Mouse (Mus musculus): ENCODE data around the gene Pdcd1lg2. TPM values are rescaled to one million over a fixed set of nuclear protein-coding genes. Genes with fewer than 3 reads are reported as not detected.

Pdcd1lg2 gene
- 0.26 TPM for polyA plus RNA-seq (2021)

DNA sequence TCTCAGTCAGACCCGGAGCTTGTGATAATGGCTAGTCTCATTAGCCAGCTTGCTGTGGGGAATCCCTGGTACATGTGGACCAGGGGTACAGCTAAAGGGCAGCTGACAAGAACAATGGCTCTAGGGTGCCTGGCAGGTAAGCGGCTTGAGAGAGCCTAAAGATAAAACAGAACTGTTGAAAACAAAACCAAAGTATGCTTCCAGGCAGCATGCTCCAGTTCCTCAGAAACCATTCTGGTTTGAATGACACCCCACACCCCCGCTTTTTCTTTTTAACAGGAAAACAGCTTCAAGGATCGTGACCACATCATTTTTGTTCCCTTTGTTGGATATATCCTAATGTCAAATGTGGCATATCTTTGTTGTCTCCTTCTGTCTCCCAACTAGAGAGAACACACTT, at the start of gene Pdcd1lg2:
TSS of gene Pdcd1lg2 (plus strand) at position 301 of the 400 bp plus-strand sequence.
- CTCF ChIA-PET = no interaction called here
- TF ChIP-seq CTCF (IDR thresholded peaks at IDR 0.05) = no peak
- POLR2A ChIA-PET = no interaction called here
- in situ Hi-C loops (cut with MboI; ENCODE audit: low pct_unique_long_range_greater_than_20kb) = no loop called here
- DNase-seq (ENCODE audit: low read depth, low spot score) = no peak
- peaks cover 3% of the 10 kb centered on the region for H3K27me3 ChIP-seq
- no peak for ATAC-seq

DNA sequence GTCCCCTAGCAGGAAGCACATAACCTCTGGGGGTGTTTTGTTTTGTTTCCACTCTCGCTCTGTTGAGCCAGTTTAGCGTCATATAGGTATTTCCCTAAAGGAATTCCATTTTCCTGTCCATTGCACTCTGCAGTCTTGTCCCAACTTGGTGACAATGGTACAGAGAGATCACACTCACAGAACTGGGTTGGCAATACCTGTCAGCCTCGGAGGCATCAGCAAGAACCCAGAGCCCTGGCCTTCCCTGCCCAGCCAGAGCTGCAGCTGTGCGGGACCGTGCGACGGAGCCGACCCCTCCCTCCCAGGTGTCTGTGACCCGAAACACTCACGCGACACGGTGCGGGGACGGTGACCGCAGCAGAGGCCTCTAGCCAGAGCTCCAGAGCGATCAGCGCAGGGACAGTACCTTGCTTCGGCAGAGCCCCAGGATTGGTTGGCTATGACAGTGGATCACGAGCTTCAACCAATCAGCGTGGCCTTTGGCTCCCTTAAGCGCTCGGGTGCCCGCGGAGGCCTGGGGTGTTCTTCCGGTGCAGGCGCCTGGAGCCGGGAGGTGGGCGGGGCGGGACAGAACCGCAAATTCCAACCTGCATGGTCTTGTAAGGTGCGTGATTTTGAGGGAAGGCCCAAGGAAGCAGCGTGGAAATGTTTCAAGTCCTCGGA, 49.1 kb upstream of the Pdcd1lg2 start:
- peak; percentile 100 for ATAC-seq
- peak; percentile 58 for DNase-seq (ENCODE audit: low read depth, low spot score)
- in situ Hi-C loops (cut with MboI; ENCODE audit: low pct_unique_long_range_greater_than_20kb) = no loop called here
- POLR2A ChIA-PET = no interaction called here
- CTCF ChIA-PET = interaction anchor here (0.7 to 2.3 kb wide), 3 partner anchors 132 to 297 kb away, joined by 3 to 7 read pairs (median 3); no protein-coding TSS in a partner anchor
- TF ChIP-seq CTCF (IDR thresholded peaks at IDR 0.05) = no peak
- no peaks in the 10 kb centered on the region for H3K27me3 ChIP-seq

DNA sequence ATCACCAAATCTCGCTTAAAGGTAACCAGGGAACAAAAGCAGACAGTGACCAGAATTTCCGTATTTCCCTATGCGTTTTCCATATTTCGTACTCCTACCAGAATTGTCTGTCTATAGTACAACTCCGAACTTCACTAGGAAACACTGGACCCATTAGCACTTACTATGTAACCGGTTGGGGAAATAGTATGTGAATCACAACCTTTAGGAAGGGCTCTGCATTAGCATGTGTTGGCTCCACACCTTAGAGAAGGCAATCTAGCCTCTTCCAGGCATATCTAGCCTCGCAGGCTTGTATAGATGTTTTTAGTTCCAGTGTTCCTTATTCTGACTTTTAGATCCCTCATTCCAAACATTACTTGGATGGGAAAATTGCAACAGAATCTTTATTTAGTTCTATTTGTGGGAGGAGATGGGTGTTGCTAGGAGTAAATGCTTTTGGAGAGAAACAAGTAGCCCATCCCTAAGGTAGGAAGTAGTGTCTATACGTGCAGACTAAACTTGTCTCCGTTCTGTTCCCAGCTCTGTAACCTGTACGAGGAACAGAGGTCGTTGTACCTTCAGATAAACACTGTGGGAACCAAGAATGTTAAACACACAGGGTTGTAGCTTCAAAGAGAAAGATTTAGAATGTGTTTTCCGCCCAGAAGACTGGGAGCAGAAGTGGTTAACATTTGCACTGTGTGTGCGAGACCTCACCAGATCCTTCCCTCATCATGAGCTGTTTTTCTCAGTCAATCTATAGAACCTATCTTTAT, 48.4 kb upstream of the Pdcd1lg2 start:
- no peak for ATAC-seq
- in situ Hi-C loops (cut with MboI; ENCODE audit: low pct_unique_long_range_greater_than_20kb) = no loop called here
- no peak for DNase-seq (ENCODE audit: low read depth, low spot score)
- ChIA-PET CTCF (interaction anchor here (0.7 to 2.3 kb wide), 3 partner anchors 131 to 298 kb away, joined by 3 to 7 read pairs (median 3); no protein-coding TSS in a partner anchor), POLR2A (no interaction called here)
- no peak for TF ChIP-seq CTCF (IDR thresholded peaks at IDR 0.05)
- no peaks in the 10 kb centered on the region for H3K27me3 ChIP-seq

DNA sequence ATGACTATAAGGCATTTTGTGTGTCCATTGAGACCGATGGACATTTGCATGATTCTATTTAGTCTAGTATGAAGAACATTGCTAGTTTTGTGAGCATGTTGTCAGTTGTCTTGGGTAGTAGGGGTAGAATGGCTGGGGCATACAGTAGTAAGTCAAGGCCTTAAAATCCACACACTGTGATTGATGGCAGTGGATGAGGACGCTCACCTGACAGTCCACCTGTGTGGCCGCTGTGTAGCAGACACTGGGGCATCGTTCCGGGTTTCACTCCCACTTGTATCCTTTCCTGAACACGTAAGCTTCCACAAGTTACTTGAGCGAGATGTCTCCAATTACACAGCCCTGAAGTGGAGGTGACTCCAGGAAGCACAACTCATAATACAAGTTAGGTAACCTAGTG, 47.2 kb upstream of the Pdcd1lg2 start:
- ATAC-seq (no peak), DNase-seq (ENCODE audit: low read depth, low spot score) (no peak)
- ChIA-PET POLR2A (no interaction called here), CTCF (interaction anchor here (1.0 to 2.3 kb wide), 2 partner anchors 138 kb away, joined by 3 to 7 read pairs; no protein-coding TSS in a partner anchor)
- TF ChIP-seq CTCF (IDR thresholded peaks at IDR 0.05) = no peak
- H3K27me3 ChIP-seq = no peaks in the 10 kb centered on the region
- in situ Hi-C loops (cut with MboI; ENCODE audit: low pct_unique_long_range_greater_than_20kb) = no loop called here

DNA sequence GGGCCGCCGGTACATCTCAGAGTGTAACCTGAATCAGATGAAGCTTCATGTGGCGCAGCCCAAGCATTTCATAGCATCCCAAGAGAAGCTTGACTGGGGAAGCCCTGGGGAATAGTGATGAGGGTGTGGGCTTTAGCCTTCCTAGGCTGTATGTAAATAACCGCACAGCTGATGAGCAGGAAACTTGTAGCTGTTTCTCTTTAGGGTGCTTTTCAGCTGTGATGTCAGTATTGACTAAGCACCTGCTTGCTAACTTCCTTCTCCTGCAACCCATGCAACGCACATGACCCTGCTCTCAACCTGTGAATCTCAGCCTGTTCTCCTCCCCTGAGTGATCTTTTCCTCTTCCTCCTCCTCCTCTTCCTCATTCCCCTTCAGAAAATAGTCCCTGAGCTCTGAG, 46.6 kb upstream of the Pdcd1lg2 start:
- in situ Hi-C loops (cut with MboI; ENCODE audit: low pct_unique_long_range_greater_than_20kb) = no loop called here
- no peaks in the 10 kb centered on the region for H3K27me3 ChIP-seq
- CTCF ChIA-PET = interaction anchor here (1.0 to 1.3 kb wide), 3 partner anchors 19 to 352 kb away, joined by 3 to 4 read pairs (median 3); no protein-coding TSS in a partner anchor
- ATAC-seq (no peak), DNase-seq (ENCODE audit: low read depth, low spot score) (no peak)
- TF ChIP-seq CTCF (IDR thresholded peaks at IDR 0.05) = no peak
- POLR2A ChIA-PET = no interaction called here

DNA sequence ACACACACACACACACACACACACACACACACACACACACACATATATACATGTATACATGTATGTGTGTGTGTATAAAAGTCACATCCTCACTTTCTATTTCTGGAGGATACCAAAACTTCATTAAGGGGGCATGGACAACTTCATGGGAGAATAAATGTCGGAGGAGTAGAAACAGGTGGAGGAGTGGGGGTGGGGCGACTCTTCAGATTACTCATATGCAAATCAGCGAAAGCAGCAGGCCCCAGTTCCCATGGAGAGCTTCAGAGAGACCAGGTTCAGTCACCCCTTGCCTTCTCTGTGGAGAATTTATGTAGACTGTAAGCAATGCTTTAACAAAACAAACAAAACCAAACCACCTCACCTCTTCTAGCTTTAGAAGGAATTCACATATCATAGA, 45.6 kb upstream of the Pdcd1lg2 start:
- in situ Hi-C loops (cut with MboI; ENCODE audit: low pct_unique_long_range_greater_than_20kb) = loop anchor here (5.0 kb wide), 1 partner anchor 137 kb away; no protein-coding TSS in a partner anchor
- ChIA-PET POLR2A (no interaction called here), CTCF (interaction anchor here (1.2 to 1.3 kb wide), 2 partner anchors 20 to 353 kb away, joined by 3 to 4 read pairs; no protein-coding TSS in a partner anchor)
- no peak for TF ChIP-seq CTCF (IDR thresholded peaks at IDR 0.05)
- ATAC-seq = no peak
- DNase-seq (ENCODE audit: low read depth, low spot score) = no peak
- no peaks in the 10 kb centered on the region for H3K27me3 ChIP-seq

DNA sequence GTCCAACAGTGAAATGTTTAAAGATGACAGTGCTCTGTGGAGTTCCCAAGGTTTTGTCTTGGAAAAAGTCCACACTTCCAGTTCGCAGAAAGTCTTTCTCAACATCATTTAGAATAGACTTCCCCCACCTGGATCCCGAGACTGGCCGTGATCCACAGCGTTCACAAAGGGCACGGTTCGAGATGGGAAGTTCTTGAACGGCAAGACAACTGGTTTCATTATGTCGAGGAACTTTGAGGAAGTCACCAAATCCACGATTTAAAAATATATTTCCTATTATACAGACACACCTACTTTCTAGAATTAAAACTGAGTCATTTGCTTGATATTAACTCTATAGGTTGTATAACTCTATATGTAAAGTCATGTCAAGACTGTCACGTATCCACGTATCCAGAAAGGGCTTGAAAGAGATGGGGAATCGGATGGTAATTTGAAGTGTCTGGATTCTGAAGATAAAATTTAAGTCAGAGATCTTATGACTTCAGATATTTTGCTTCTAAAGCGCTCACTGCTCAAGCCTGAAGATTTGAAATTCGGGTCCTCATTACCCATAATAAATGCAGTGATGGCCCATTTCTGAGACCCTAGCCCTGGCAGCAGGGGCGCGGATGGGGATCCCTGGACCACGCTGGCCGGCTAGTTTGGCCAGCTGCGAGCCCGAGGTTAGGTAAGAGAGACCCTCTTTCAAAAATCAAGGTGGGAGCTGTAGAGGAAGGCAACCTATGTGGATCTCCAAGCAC, 44.3 kb upstream of the Pdcd1lg2 start:
- no peak for TF ChIP-seq CTCF (IDR thresholded peaks at IDR 0.05)
- ChIA-PET CTCF (interaction anchor here (2.4 kb wide), 1 partner anchor 10 kb away, joined by 11 read pairs; no protein-coding TSS in a partner anchor), POLR2A (interaction anchor here (0.6 to 1.7 kb wide), 2 partner anchors 9 to 122 kb away, joined by 4 read pairs; no protein-coding TSS in a partner anchor)
- ATAC-seq (no peak), DNase-seq (ENCODE audit: low read depth, low spot score) (no peak)
- H3K27me3 ChIP-seq = no peaks in the 10 kb centered on the region
- in situ Hi-C loops (cut with MboI; ENCODE audit: low pct_unique_long_range_greater_than_20kb) = loop anchor here (5.0 kb wide), 1 partner anchor 136 kb away; no protein-coding TSS in a partner anchor

DNA sequence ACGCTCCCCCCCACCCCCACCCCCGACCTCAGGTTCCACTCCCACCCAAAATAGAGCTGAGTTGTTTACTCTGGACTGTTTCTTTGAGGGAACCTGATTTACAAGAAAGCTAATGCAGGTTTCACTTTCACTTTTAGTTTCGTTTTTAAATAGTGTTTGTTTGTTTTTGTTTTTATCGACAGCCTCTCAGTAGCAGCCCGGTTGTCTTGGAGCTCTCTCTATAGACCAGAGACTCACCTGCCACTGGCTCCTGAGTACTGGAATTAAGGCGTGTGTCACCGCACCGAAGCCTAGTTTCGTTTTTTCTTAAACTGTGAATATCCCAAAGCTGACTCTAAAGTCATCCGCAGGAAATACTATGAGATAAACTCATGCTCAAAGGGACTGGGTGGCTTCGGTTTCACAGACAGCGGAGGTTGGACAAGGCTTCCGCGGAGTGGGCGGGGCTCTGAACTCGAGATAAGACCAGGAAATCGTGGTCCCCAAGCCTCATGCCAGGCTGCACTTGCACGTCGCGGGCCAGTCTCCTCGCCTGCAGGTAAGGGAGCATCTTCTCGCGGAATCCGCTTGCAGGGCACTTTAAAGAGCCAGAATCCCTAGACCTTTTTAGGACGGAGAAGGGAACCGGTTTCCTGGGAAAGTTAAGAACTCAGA, 43.6 kb upstream of the Pdcd1lg2 start, which contains the start of the genes Plgrkt and Cd274:
TSS of gene Plgrkt (minus strand) at position 422 of the 654 bp plus-strand sequence.
TSS of gene Cd274 (plus strand) at position 487 of the 654 bp plus-strand sequence.
- ChIA-PET POLR2A (interaction anchor here (0.6 to 1.7 kb wide), 3 partner anchors 8 to 373 kb away, joined by 3 to 4 read pairs (median 4); no protein-coding TSS in a partner anchor), CTCF (interaction anchor here (0.9 to 2.4 kb wide), 3 partner anchors 11 to 196 kb away, joined by 3 to 11 read pairs (median 3); no protein-coding TSS in a partner anchor)
- DNase-seq (ENCODE audit: low read depth, low spot score) = peak; percentile 44
- H3K27me3 ChIP-seq = no peaks in the 10 kb centered on the region
- peak; percentile 73 for ATAC-seq
- no peak for TF ChIP-seq CTCF (IDR thresholded peaks at IDR 0.05)
- in situ Hi-C loops (cut with MboI; ENCODE audit: low pct_unique_long_range_greater_than_20kb) = loop anchor here (5.0 kb wide), 1 partner anchor 135 kb away; no protein-coding TSS in a partner anchor

DNA sequence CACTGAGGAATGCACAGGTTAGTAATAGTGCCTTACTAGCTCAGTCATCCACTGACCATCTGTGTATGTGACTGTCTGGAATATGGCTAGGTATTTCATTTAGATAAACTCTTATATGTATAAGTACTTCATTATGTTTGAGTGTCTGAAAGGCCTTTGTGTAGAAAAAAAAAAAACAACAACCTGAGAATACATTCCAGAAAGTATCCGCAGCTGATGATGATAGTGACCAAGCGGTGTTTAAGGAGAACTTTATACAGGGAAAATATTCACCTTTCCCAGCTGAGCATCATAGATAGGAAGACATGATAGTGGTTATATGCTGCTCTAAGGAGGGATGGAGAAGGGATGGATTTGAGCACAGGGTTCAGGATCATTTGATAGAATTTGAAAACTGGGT, 42.7 kb upstream of the Pdcd1lg2 start:
- TF ChIP-seq CTCF (IDR thresholded peaks at IDR 0.05) = no peak
- DNase-seq (ENCODE audit: low read depth, low spot score) (no peak), ATAC-seq (no peak)
- POLR2A ChIA-PET = interaction anchor here (0.6 to 1.7 kb wide), 3 partner anchors 8 to 108 kb away, joined by 3 to 4 read pairs (median 3); no protein-coding TSS in a partner anchor
- CTCF ChIA-PET = interaction anchor here (0.9 to 2.4 kb wide), 4 partner anchors 12 to 195 kb away, joined by 3 to 11 read pairs (median 3); no protein-coding TSS in a partner anchor
- in situ Hi-C loops (cut with MboI; ENCODE audit: low pct_unique_long_range_greater_than_20kb) = loop anchor here (5.0 kb wide), 1 partner anchor 134 kb away; no protein-coding TSS in a partner anchor
- no peaks in the 10 kb centered on the region for H3K27me3 ChIP-seq

All from Patski (cell line).